Mouse (Mus musculus): ENCODE data around the gene Rapgef1.
"Not testable (repeated sequence)": the region's sequence is repeated elsewhere in the genome, so short reads cannot be mapped to it uniquely, and the experiment has no call there.

Gene Rapgef1

DNA sequence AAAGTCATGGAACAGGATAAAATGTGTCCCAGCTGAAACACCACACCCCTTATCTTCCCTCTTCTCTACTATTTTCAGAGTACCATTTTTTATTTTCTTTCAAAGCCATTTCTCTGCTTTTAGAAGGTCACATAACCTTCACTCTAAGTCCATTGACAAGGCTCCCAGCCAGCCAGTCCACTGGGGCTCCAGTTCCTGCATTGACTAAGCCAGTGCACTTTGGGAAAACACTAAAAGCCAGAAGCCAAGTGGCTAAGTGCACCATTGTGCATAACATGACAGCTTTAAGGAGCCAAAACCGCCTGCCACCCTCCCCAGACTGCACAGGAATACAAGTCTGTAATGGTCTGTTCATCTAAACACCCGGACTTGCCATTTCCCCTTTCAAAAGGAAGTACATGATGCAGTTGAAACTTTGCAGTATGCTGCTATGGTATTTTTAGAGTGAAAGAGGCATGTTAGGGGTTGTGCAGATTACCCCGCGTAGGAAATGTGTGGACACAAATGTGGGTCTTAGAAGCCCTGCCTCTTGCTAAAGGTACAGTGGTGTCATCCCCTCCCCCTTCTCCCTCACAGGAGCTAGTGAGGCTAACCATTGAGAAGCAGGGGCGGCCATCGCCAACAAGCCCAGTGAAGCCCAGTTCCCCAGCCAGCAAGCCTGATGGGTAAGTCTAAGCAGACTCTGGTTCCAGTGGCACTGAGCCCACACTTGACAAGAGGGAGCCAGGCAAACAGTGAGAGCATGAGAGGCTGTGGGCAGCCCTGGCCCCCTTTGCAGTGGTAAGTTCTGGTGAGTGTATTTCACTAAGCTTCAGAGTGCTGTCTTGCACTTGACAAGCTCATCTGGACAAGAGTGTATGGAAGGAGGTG lies 79.1 kb downstream of the Rapgef1 start:
- no peak for DNase-seq (ENCODE audit: extremely low read depth, insufficient read length, low spot score)

DNA sequence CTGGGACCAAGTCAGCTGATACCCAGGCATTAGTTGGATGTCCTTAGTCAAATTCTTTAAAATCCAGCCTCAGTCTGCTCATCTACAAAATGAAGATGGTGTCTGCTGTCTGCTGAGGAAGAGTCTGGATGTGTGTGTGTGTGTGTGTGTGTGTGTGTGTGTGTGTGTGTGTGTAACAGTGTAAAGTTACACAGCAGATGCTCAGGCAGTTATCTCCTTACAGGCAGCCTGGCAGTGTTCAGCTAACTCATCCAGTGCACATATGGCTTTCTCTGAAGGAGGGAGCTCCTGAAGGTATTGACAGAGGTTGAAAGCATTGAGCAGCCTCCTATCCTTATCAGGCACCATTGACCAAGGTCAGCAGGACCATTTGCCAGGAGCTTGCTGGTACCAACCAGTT lies 81.4 kb downstream of the Rapgef1 start:
- no peak for DNase-seq (ENCODE audit: extremely low read depth, insufficient read length, low spot score)

DNA sequence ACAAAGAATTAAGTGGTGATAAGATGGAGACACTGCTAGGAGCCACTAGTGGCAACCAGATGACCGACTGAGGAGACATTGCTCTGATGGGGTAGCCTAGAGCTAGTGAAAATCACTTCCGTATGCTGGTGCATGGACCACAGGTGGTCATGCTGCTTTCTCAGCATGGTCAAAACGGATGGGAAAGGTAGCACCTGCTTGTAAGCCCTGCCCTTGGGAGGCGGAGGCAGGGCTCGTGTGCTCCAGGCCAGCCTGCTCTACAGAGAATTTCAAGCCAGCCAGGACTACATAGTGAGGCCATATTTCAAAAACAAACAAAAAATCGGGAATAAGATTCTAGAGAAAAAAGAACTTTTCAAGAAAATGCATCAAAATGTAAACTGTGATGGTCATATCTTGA lies 81.9 kb downstream of the Rapgef1 start:
- no peak for DNase-seq (ENCODE audit: extremely low read depth, insufficient read length, low spot score)

DNA sequence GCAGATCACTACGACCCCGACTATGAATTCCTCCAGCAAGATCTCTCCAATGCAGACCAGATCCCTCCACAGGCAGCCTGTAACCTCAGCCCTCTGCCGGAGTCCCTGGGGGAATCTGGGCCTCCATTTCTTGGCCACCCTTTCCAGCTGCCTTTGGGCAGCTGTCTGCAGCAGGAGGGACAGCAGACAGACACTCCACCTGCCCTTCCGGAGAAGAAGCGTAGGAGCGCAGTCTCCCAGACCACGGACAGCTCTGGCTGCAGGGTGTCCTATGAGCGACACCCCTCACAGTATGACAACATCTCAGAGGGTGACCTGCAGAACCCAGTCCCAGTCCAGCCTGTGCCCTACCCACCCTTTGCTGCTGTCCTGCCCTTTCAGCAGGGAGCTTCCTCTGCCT lies 82.7 kb downstream of the Rapgef1 start:
- no peak for DNase-seq (ENCODE audit: extremely low read depth, insufficient read length, low spot score)

DNA sequence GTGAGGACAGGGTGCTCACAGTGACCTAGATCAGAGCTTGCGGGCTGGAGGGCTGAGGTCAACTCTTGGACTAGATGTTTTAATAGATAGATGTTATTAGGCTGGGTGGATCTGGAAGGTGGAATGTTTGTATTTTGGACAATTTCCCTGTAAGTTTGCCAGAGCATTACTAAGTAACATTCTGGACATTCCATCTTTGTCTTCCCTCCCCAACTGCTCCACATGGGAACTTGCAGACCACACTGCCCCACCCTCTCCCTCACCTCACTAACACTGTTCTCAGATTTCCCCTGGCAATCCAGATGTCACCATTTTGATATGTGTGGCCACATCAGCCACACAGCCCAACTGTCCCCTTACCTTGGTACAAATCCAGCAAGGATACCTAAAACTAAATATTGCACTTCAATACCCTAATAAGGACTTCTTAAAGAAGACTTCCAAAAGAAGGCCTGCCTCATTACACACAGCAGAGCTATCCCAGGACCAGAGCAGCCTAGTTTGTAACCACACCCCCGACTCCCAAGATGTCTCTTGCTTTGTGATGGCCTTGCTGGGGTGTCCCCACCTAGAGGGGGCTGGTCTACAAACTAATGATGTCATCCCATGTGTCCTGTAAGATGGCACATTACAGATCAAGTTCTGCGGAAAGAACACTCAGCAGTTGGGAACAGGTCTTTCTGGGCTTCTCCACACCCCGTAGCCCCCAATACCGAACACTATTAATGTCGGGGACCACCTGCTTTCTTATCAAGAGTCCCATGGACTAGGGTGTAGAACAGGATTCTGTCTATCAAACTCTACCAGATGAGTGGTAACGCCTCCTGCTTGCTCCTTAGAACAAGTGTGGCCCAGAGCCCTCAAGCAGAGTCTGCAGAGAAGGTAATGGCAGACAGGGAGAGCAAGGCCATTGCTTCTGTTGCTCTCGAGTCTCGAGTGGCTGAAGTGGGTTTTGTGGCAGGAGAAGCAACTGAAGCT lies 83.9 kb downstream of the Rapgef1 start:
- peak; percentile 65 for DNase-seq (ENCODE audit: extremely low read depth, insufficient read length, low spot score)

DNA sequence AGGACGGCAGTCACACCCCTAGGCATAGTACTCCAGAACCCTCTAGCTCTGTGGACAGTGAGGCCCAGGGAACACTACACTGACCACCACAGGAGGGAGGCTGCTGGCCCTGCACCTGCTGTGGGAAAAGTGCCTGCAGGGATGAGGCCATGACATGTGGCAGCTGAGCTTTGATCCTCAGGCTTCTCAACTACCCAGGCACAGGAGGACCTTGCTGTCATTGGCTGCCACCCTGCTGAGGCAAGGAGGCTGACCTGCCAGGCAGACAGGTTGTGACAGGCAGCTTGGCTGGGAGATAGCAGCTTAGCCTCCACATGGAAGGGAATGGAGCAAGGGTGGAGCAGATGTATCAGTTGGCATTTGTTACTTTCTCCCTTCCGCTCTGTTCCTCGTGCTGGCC lies 86.0 kb downstream of the Rapgef1 start:
- DNase-seq (ENCODE audit: extremely low read depth, insufficient read length, low spot score): no peak

DNA sequence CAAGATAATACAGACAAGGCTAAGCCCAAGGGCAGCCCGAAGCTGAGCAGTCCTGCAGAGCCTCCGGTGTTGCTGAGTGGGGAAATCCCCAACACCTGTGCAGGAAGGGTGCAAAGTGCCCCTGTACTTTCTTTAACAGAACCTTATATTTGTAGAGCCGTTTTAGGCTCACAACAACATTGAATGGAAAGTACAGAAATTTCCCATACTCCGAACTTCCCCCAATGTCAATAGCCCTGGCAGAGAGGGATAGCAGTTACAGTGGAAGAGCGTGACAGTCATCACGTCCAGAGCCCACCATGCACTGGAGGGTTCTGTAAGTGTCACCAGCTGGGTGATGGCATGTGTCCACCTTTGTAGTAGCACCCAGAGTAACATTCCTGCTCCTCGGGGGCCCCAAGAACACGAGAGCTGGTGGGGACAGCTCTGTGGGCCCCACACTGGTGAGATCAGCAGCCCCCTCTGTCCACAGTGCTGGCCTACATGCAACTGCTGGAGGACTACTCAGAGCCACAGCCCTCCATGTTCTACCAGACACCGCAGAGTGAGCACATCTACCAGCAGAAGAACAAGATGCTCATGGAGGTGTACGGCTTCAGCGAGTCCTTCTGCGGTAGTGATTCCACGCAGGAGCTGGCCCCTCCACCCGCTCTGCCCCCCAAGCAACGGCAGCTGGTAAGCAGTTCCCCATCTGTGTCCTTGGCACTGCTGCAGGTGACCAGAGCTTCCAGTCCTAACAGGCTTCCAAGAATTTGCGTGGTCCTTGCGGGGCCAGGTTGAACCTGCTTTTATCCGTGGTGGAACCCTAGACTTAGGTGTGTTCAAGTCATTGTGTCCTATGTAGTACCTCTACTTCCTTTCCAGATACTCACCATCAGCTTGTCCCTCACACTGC lies 87.5 kb downstream of the Rapgef1 start:
- DNase-seq (ENCODE audit: extremely low read depth, insufficient read length, low spot score): no peak

DNA sequence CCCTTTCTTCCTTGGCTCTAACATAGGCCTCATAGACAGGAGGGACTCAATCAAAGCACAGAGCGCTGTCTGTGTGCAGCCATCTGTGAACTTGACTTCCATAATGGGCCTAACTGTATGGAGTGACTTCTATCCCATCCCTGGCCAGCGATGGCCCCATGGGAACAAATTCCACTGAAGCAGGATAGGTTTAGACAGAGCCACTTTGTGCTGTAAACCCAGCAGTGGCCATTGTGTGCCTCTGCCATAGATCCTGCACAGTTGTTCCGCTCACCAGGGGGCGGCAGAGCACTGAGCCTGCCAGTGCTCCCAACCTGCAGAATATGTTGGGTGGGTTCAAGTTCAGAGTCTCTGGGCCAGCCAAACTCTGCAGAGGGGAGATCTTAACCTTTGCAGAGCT lies 88.2 kb downstream of the Rapgef1 start:
- DNase-seq (ENCODE audit: extremely low read depth, insufficient read length, low spot score): no peak

DNA sequence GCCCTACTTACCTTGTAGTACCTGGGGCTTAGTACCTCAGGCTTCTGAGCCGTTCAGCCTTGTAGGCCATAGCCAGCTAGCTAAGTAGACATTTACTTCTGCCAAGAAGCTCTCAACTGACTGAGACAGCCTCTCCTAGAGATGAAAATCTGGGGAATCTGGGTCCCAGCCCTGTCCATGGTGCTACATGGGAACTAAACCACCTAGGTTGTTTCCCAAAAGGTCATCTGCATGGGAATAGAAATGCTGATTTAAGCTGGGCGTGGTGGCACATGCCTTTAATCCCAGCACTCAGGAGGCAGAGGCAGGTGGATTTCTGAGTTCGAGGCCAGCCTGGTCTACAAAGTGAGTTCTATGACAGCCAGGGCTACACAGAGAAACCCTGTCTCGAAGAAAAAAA lies 88.7 kb downstream of the Rapgef1 start:
- not testable (repeated sequence) for DNase-seq (ENCODE audit: extremely low read depth, insufficient read length, low spot score)

DNA sequence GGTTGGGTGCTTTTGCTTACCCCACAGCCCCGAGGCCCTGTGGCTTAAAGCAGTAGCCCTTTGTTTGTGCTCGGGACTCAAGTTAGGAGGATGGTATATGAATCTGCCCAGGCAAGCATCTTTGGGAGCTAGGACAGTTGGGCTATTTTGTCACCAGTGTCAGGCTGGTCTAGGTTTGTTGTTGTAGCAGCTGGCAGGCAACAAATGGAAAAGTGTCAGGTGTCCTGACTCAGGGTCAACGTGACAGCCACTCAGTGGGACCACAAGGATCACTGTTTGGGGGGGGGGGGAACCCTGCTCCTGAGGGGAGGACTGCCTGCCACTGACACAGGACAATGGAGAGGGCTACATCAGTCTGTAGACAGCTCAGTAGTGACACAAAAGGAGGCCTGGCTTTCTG lies 91.5 kb downstream of the Rapgef1 start:
- no peak for DNase-seq (ENCODE audit: extremely low read depth, insufficient read length, low spot score)

DNA sequence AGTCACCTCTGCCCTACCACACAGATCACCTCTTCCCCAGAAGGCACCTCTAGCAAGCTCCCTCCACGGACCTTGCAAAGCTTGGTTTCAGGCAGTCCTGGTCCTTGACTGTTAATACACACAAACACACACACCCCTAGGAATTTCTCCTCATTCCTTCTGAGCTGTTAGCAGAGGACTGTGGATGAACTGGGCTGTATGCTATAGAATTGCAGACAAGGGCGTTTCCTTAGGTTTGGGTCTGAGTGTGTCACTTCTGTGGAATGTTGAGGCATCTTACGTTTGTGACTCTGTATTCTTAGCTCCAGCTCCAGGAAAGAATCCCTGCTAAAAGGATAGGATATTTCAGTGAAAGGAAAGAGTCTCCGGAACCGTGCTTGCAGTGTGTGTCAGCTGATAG lies 92.4 kb downstream of the Rapgef1 start:
- DNase-seq (ENCODE audit: extremely low read depth, insufficient read length, low spot score): peak; percentile 67

DNA sequence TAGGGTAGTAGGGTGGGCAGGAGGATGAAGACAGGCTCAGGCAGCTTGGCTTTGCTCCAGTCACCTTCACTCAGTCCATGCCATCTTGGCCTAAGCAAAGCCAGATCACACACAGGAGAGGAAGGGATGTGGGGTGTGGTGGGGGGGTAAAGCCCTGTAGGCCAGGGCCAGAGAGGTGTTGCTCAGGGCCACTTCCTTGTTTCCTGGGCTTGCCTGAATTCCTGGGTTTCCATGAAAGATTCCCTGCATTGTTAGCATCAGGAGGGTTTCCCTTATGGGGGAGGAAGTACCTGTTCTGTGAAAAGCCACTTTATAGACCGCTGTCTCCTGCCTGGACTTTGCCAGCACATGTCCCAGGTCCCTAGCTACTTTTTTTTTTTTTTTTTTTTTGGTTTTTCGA lies 94.0 kb downstream of the Rapgef1 start:
- no peak for DNase-seq (ENCODE audit: extremely low read depth, insufficient read length, low spot score)

DNA sequence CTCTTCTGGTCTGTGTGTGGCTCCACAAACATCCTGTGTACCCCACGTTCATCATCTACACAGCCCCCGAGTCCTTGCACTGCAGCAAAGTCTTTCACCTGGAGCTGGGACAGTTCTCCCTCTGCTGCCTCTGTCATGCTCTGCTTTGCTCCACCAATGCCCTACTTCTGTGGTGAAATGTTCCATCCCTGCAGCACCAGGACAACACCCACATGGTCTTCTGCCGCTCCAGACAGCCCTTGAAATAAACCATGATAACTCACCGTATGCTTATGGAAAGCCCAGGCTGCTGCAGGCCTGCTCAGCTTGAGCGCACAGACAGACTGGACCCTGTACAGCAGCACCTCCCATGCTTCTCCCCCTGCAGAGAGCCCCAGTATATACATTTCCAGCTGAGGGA lies 94.6 kb downstream of the Rapgef1 start:
- DNase-seq (ENCODE audit: extremely low read depth, insufficient read length, low spot score): no peak

DNA sequence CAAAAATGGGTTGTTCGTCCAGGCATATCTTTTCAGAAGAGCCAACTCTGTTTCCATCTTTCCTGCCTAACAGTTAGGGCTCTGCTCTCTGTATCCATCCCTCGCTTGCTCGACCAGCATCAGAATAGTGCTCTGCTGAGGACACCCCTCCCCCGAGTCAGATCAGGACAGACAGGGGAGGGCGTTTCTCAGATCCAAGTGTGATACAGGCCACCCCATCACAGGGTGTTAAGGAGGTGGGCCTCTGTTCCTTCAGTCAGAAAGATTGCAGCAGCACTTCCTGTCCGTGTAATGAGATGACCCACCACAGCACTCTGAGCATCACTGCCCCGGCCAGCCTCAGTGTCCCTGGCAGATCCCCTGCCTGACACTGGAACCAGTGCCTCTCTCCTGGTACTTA lies 96.6 kb downstream of the Rapgef1 start:
- DNase-seq (ENCODE audit: extremely low read depth, insufficient read length, low spot score): no peak

DNA sequence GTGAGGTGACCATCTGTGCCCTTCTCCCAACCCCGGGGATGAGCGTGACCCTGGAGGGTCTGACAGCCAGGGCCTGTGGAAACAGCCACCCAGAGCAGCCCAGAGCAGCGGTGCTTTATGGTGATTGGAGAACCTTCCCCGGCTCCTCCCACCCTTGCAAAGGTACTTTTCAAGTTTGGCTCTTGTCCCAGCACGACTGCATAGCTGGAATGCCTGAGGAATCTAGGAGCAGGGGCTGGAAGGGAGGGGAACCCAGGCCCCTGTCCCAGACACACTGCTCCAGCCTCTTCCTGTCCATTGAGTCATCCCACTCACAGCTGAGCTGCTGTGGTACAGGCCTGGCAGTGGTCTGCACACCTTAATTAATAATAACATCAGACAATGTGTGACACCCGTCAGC lies 97.2 kb downstream of the Rapgef1 start:
- peak; percentile 83 for DNase-seq (ENCODE audit: extremely low read depth, insufficient read length, low spot score)

DNA sequence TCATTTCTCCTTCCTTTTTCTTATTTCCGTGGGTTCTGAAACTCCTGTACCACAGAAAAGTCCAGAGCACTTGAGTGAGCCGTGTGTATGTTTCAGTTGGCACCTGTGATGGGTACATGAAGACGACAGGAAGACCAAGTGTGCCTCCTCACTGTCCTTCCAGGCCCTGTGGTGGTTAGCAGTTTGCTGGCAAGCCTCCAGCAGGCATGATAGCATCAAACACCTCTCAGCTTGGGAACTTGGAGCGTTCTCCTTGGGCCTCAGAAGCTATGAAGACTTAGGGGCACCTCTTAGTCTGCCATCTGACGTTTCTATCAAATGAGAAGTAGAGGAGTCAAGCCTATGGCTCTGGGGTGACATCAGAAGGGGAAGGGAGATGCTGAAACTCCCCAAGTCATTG lies 99.1 kb downstream of the Rapgef1 start:
- no peak for DNase-seq (ENCODE audit: extremely low read depth, insufficient read length, low spot score)

DNA sequence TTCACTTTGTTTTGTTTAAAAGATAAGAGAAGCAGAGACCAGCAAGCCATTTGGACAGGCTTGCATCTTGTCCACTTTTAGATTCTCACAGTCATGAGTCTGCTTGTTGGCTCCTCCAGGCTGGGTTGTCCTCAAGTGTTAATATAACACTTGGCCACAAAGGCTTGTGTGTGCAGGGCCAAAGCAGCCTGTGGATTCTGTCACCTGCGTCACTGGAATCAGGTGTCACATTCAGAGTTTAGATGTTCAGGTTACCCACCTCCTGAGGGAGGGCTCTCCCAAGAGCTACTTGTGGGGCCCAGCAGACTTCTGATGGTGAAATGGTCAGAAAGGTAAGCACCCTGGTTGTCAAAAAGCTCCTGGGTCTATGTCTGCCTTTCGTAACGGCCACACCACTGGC lies 103.6 kb downstream of the Rapgef1 start:
- no peak for DNase-seq (ENCODE audit: extremely low read depth, insufficient read length, low spot score)

DNA sequence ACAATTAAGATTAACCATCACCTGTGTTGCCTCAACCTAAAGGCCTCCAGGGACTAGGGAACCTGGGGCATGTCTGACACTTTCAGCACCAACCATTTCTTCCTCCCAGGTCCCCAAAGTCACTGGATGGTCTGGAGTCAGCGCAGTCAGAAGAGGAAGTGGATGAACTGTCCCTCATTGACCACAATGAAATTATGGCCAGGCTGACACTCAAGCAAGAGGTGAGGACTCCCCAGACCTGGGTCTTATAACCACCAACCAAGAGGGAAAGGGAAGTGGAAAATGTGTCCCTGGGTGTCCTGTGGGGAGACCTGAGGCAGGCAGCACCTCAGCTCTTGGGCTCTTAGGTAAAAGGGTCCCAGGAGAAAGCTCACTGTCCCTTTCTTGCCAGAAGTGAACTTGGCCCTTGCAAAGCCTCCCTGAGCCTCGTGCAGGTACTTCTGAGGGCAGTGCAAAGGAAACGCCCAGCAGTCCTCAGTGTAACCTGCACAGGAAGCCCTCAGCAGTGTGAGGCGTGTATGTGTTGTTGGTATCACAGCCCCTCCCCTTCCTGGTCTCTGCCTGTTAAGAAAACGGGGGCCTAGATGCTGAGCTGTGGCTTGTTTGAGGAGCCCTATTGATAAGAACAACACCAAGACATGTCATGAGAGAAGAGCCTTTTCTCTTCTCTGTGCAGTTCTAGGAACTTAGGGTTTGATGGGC lies 105.3 kb downstream of the Rapgef1 start:
- no peak for DNase-seq (ENCODE audit: extremely low read depth, insufficient read length, low spot score)

DNA sequence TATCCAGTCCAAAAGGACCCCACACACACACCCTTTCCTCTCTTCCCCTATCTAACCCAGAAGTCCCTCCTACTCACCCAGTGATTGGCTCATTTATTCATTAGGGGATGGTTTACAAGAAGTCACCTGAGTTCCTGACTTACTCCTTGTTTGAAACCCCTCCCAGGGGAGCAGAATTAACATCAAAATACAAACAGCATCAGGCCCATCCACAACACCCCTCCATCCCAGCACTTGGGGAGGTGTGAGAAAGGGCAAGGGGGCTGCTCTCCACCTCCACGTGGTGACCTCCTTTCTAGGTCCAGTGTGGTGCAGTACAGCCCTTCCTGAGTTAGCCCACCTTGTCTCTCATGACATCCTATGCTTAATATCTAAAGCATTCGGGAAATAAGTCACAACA lies 110.0 kb downstream of the Rapgef1 start:
- DNase-seq (ENCODE audit: extremely low read depth, insufficient read length, low spot score): no peak

DNA sequence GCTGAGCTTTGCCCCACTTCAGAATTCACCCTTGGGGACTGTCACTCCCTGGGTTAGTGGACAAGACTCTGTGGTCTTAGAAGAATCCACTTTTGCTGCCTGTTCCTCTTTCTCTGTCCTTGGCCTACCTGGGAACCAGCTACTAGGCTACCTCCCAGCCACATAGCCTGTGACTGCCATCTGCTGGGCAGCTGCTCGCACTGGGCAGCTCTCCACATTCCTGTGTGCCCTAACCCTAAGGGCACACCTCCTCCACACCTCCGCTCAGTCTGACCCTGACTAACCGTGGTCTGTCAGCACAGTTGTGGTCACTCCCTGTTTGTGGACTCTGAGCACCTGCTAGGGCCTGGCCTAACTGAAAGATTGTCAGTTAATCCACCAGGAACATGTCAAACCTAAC lies 112.0 kb downstream of the Rapgef1 start:
- DNase-seq (ENCODE audit: extremely low read depth, insufficient read length, low spot score): peak; percentile 50
